Mouse (Mus musculus): ENCODE results near the gene Cep44. TPM values are rescaled to one million over a fixed set of nuclear protein-coding genes. Genes with fewer than 3 reads are reported as not detected.
A peak's percentile ranks its signal among the peaks of the same experiment; 100 is the strongest.

Cep44 gene
- total and polyA plus RNA-seq, 3 experiments = 18.6 to 22.7 TPM; not detected in 1

- TF ChIP-seq ZKSCAN1 (IDR thresholded peaks at IDR 0.05; ENCODE audit: low read depth, low read length) (no peak), BHLHE40 (IDR thresholded peaks at IDR 0.05; ENCODE audit: borderline replicate concordance, low read depth, low read length) (no peak), CHD1 (IDR thresholded peaks at IDR 0.05; ENCODE audit: low read depth, low read length) (no peak; the same call in 1 of the 2 replicates), MAX (IDR thresholded peaks at IDR 0.05; ENCODE audit: low read length) (0 out of 2 replicates have a peak, but pooled peaks have one; percentile 46), TCF12 (IDR thresholded peaks at IDR 0.05; ENCODE audit: low read depth, low read length) (peak; percentile 29; the same call in 1 of the 2 replicates), ZC3H11A (IDR thresholded peaks at IDR 0.05; ENCODE audit: low read depth, low read length) (no peak), POLR2AphosphoS5 (IDR thresholded peaks at IDR 0.05; ENCODE audit: borderline replicate concordance, low read depth, low read length) (peak; percentile 45; the same call in 1 of the 2 replicates), KAT2A (conservative IDR thresholded peaks at IDR 0.05; ENCODE audit: low read depth, low read length) (no peak), CTCF (IDR thresholded peaks at IDR 0.05 in 2 of 3, conservative IDR thresholded peaks at IDR 0.05 in 1 of 3; ENCODE audit: control insufficient read depth in 1 of 3, insufficient read depth in 1 of 3, low read depth in 2 of 3, low read length in 3 of 3, poor library complexity in 1 of 3, severe bottlenecking in 1 of 3) (no peak), GATA1 (IDR thresholded peaks at IDR 0.05; ENCODE audit: low read depth, low read length) (no peak), POLR2A (IDR thresholded peaks at IDR 0.05; ENCODE audit: control insufficient read depth in 1 of 2, insufficient read depth in 1 of 2, low read depth in 1 of 2, low read length in 2 of 2, poor library complexity in 1 of 2) (peak in 1 of 2 experiments; percentile 76; a peak in 2 of 4 replicates), MAZ (IDR thresholded peaks at IDR 0.05; ENCODE audit: low read depth, low read length) (no peak), MEF2A (IDR thresholded peaks at IDR 0.05; ENCODE audit: extremely low read depth, insufficient replicate concordance, low read depth, low read length, poor library complexity, severe bottlenecking) (no peak), SIN3A (IDR thresholded peaks at IDR 0.05; ENCODE audit: low read length) (no peak), SMC3 (IDR thresholded peaks at IDR 0.05; ENCODE audit: low read depth, low read length) (no peak)
These were observed 560 bp upstream of the Cep44 start (continued) for GRCm38 (mm10) chr8:56551361-56551852.

- peaks cover 0 to 8% of the 10 kb centered on the region in 2 experiments; a peak in 2 of 4 replicates for H3K36me3 ChIP-seq (ENCODE audit: control insufficient read depth in 1 of 2, insufficient read depth in 2 of 2, low read length in 2 of 2)
- H3K27me3 ChIP-seq (ENCODE audit: control insufficient read depth in 1 of 2, insufficient read depth in 2 of 2, low read length in 2 of 2) = no peaks in the 10 kb centered on the region
- peak; percentile 21 for DNase-seq (ENCODE audit: low read depth, low spot score)
- no peak overlapping the region for H3K4me3 ChIP-seq (ENCODE audit: control insufficient read depth in 1 of 2, insufficient read depth in 1 of 2, low read depth in 2 of 2, low read length in 2 of 2)
- H3K9ac ChIP-seq (ENCODE audit: control insufficient read depth, low read depth, low read length, poor library complexity, severe bottlenecking) = no peak overlapping the region
- peaks cover 0 to 3% of the 10 kb centered on the region in 2 experiments; a peak in 1 of 4 replicates for H3K4me1 ChIP-seq (ENCODE audit: control insufficient read depth in 1 of 2, insufficient read depth in 2 of 2, low read length in 2 of 2)
- no peaks in the 10 kb centered on the region for H3K9me3 ChIP-seq (replicated peaks; ENCODE audit: insufficient read depth, low read length)
- TF ChIP-seq MXI1 (IDR thresholded peaks at IDR 0.05; ENCODE audit: low read depth, low read length) (no peak), CHD2 (IDR thresholded peaks at IDR 0.05; ENCODE audit: low read length) (no peak), ZNF384 (IDR thresholded peaks at IDR 0.05; ENCODE audit: low read depth, low read length) (no peak), USF2 (IDR thresholded peaks at IDR 0.05; ENCODE audit: borderline replicate concordance in 1 of 2, insufficient read depth in 1 of 2, low read depth in 1 of 2, low read length in 2 of 2) (no peak), UBTF (IDR thresholded peaks at IDR 0.05; ENCODE audit: borderline replicate concordance, insufficient read depth, low read depth, low read length) (no peak), MYB (IDR thresholded peaks at IDR 0.05; ENCODE audit: low read depth, low read length) (no peak), JUND (IDR thresholded peaks at IDR 0.05; ENCODE audit: low read depth, low read length) (no peak), MAX (IDR thresholded peaks at IDR 0.05; ENCODE audit: low read length) (no peak), SMC3 (IDR thresholded peaks at IDR 0.05; ENCODE audit: low read depth, low read length) (no peak)
- H3K79me2 ChIP-seq (ENCODE audit: control insufficient read depth, insufficient read depth, low read length, poor library complexity) = peaks cover 16% of the 10 kb centered on the region
- H3K27ac ChIP-seq (ENCODE audit: control insufficient read depth, low read depth, low read length) = no peak overlapping the region
These were observed 3.0 kb downstream of the Cep44 start for GRCm38 (mm10) chr8:56547866-56548265.
